Mouse (Mus musculus): ENCODE results near the gene Calcoco1. TPM values are rescaled to one million over a fixed set of nuclear protein-coding genes. Genes with fewer than 3 reads are reported as not detected.

Calcoco1 gene
- 40.3 and 43.3 TPM in 2 replicates for polyA plus RNA-seq (2015; fragmentation: Nextera tagmentation; extraction: Ambion mirVana)

DNA sequence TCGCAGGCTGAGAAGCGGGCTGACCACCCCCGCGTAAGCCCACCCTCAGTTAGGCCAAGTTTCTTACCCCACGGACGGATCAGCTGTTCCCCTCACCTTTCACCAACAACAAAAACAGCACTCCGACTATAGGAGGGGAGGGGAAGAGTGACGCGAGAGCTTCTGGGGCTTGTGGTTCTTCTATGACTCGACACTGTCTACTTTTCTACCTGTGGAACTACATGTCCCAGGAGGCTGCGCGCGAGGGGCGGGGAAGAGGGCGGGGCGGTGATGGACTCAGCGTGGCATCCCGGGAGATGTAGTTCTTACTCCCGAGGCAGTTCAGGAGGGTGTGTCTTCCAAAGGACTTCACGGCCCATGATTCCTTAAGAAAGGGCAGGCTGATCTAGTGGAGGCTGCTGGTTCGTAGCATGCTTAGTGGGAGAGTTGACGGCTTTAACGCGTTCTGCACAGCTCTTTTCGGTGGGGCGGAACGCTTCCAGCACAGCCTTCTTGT lies at the start of gene Calcoco1:
TSS of gene Calcoco1 (minus strand) at position 199 of the 496 bp plus-strand sequence.
- H3K9ac ChIP-seq: peak within 1 kb of the TSS; percentile 41
- H3K4me2 ChIP-seq: peak within 1 kb of the TSS; percentile 63
- H3K27ac ChIP-seq (replicated peaks): peak within 1 kb of the TSS; percentile 70
- peak within 1 kb of the TSS; percentile 59 for H3K4me3 ChIP-seq
- H3K27me3 ChIP-seq: no peaks in the 10 kb centered on the region
- peaks cover 16% of the 10 kb centered on the region for H3K36me3 ChIP-seq
- ATAC-seq (ENCODE audit: low FRiP score, low read depth): peak; percentile 99
- peaks cover 17% of the 10 kb centered on the region for H3K4me1 ChIP-seq (replicated peaks)
- WGBS: under 1% methylated on average over 27 of the region's 27 CpGs
- no peaks in the 10 kb centered on the region for H3K9me3 ChIP-seq

DNA sequence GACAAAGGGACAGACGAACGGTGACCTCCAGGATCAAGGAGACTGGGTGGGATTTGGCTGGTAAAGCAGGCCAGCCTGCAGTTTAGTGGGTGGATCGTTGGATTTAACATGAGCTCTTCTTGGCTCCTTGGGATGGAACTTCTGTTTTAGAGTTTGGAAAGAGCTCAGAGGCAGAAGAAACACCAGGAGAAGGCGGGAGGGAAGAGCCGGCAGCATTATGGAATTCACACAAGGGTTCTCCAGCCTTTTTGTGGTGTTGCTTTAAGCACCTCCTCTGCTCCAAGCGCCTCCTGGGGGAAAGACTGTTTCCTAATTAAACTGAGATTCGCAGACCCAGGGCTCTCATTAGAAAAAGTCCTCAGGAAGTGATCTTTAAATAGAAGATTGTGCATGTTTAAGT lies 48.9 kb upstream of the Calcoco1 start:
- Histone ChIP-seq H3K4me2 (no peak overlapping the region), H3K9ac (no peak overlapping the region), H3K4me3 (no peak overlapping the region), H3K27ac (replicated peaks) (no peak overlapping the region), H3K9me3 (no peaks in the 10 kb centered on the region), H3K27me3 (0 out of 2 replicates have a peak, but pooled peaks cover 3% of the 10 kb centered on the region), H3K36me3 (no peaks in the 10 kb centered on the region), H3K4me1 (replicated peaks) (no peaks in the 10 kb centered on the region)
- no peak for ATAC-seq (ENCODE audit: low FRiP score, low read depth)
- 55% methylated on average over 7 of the region's 7 CpGs for WGBS

DNA sequence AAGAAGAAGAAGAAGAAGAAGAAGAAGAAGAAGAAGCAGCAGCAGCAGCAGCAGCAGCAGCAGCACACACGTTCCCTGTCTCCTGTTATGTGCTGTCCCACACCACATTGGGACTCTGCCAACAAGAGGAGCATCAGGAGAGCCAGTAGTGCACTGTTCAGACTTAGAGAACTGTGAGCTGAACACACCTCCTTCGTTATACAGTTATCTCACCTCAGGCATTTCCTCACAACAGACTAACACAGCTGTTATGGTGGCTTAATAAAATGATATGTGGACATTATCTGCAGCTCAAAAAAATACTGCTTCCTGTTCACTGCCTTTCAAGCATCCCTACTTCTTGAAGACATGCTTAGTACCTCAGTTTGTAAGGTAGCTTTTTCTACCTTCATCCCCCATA lies 43.2 kb upstream of the Calcoco1 start:
- H3K9ac ChIP-seq: no peak overlapping the region

DNA sequence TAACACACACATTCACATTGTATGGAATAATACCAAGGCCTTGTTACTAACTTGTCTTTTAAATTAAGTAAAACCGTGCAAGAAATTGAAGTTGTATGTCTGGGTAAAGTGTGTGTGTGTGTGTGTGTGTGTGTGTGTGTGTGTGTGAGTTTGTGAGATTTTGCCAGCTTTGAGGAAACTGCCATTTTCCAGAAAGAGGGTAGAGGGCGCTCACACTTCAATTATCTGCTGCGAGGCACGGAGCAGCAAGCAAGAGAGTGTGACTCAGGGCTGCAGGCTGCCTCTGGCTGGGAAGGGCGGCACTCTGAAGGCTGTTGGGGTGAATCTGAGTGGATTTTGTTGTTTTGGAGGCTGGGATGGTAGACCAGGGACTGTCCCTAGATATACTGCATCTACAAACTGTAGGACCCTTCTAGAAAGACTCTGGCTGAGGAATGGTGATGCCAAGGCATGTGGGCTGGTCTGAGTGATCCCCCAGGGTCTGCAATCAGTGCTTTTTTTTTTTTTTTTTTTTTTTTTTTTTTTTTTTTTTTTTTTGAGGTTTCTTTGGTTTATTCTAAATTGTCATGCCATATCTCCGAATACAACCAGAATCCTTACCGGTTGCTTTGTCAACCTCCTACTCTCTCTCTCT lies 39.9 kb upstream of the Calcoco1 start:
- Histone ChIP-seq H3K36me3 (no peaks in the 10 kb centered on the region), H3K9ac (no peak overlapping the region), H3K27me3 (peaks cover 34% of the 10 kb centered on the region), H3K4me1 (replicated peaks) (0 out of 2 replicates have a peak, but pooled peaks cover 2% of the 10 kb centered on the region), H3K27ac (replicated peaks) (no peak overlapping the region), H3K4me2 (no peak overlapping the region), H3K9me3 (no peaks in the 10 kb centered on the region), H3K4me3 (no peak overlapping the region)
- WGBS: 10% methylated on average over 7 of the region's 7 CpGs
- ATAC-seq (ENCODE audit: low FRiP score, low read depth): peak; percentile 84

More for the DNA sequence above, 43.2 kb upstream of the Calcoco1 start:
- no peak overlapping the region for H3K4me3 ChIP-seq
- H3K27ac ChIP-seq (replicated peaks): no peak overlapping the region
- no peaks in the 10 kb centered on the region for H3K36me3 ChIP-seq
- no peak for ATAC-seq (ENCODE audit: low FRiP score, low read depth)
- WGBS: 50% methylated on average over 2 of the region's 2 CpGs
- H3K27me3 ChIP-seq: peaks cover 27% of the 10 kb centered on the region
- no peak overlapping the region for H3K4me2 ChIP-seq
- 0 out of 2 replicates have a peak, but pooled peaks cover 2% of the 10 kb centered on the region for H3K4me1 ChIP-seq (replicated peaks)
- no peaks in the 10 kb centered on the region for H3K9me3 ChIP-seq

DNA sequence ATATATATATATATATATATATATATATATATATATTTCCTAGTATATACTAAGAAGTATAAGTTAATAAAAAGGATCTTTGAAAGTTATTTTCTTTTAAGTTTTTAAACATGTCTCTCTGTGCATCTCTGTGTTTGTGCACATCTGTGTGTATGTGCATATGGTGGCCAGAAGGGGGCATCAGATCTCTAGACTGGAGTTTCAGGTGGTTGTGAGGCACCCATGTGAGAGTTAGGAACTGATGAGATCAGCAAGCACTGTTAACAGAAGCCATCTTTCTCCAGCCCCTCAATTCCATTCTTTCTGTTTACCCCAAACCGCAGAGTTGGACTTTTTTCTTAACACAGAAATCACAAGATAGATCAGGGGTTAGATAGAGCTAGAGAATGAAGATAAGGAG lies 35.7 kb upstream of the Calcoco1 start:
- Histone ChIP-seq H3K27ac (replicated peaks) (no peak overlapping the region), H3K4me2 (no peak overlapping the region), H3K4me3 (no peak overlapping the region), H3K4me1 (replicated peaks) (peaks cover 24% of the 10 kb centered on the region), H3K9ac (no peak overlapping the region), H3K9me3 (no peaks in the 10 kb centered on the region), H3K36me3 (no peaks in the 10 kb centered on the region), H3K27me3 (peaks cover 28% of the 10 kb centered on the region)
- no peak for ATAC-seq (ENCODE audit: low FRiP score, low read depth)
- 100% methylated on average over 1 of the region's 1 CpGs for WGBS

DNA sequence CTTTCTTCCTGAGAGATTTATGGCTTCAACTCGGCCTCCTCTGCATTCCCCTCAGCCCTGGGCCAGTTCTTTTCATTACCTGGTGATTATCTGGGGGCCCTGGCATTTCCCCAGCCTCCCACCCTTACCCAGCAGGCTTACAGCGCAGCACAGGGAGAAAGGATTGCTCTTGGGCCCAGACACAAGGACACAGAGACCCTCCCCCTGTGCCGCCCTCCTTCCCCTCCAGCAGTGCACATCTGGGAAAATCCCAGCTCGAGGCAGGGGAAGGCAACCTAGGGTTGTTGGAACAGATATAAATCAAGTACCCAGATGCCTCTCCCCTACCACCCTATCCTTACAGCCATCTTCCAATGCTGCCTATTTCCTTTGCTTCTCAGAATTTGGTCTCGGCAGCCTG lies 33.1 kb upstream of the Calcoco1 start:
- Histone ChIP-seq H3K27ac (replicated peaks) (peak overlapping the region; percentile 67), H3K27me3 (peaks cover 18% of the 10 kb centered on the region), H3K4me1 (replicated peaks) (peaks cover 26% of the 10 kb centered on the region), H3K9ac (no peak overlapping the region), H3K36me3 (no peaks in the 10 kb centered on the region), H3K4me3 (no peak overlapping the region), H3K9me3 (no peaks in the 10 kb centered on the region), H3K4me2 (no peak overlapping the region)
- peak; percentile 28; the same call in 1 of the 2 replicates for ATAC-seq (ENCODE audit: low FRiP score, low read depth)
- whole genome bisulfite sequencing: 39% methylated on average over 5 of the region's 5 CpGs

DNA sequence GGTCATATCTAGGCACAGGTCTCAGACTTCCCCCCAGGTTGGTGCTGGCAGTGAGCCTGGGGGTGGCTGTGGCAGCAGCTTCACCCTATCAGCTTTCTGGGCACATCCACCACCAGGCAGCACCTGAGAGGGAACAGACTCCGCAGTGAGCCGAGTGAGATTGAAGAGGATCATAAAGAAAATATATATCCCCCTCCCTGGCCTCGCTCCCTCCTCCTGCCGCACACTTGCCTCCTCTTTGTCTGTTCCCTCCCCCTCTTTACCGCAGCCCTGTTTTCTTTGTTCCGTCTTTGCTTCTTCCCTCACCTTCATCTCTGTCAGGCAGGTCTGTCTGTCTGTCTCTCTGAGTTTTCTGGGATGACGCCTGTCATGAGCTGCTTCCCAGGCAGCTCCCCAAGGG lies 32.4 kb upstream of the Calcoco1 start:
- WGBS: 43% methylated on average over 7 of the region's 7 CpGs
- Histone ChIP-seq H3K36me3 (no peaks in the 10 kb centered on the region), H3K4me1 (replicated peaks) (peaks cover 26% of the 10 kb centered on the region), H3K9me3 (no peaks in the 10 kb centered on the region), H3K4me2 (no peak overlapping the region), H3K4me3 (no peak overlapping the region), H3K27me3 (peaks cover 11% of the 10 kb centered on the region), H3K27ac (replicated peaks) (peak overlapping the region; percentile 67), H3K9ac (no peak overlapping the region)
- peak; percentile 58; the same call in 1 of the 2 replicates for ATAC-seq (ENCODE audit: low FRiP score, low read depth)

DNA sequence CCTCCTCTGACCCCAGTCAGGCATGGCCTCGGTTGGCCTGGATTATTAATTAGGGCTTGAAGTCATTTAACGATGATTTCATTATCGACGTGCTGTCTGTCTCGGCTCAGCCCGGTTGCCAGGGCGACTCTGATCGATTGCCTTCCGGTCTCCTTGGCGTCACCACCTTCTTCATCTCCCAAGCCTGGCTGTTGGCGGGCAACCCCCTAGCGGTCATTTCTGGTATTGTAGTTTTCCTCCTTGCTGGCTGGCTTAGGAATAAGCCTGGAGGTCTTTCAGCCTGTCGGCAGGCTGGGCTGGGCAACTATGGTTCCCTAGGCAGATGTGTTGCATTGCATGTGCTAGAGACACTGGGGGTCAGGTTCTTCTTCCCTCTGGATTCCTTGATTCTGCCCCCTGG lies 31.2 kb upstream of the Calcoco1 start:
- peak; percentile 43; the same call in 1 of the 2 replicates for ATAC-seq (ENCODE audit: low FRiP score, low read depth)
- H3K4me1 ChIP-seq (replicated peaks): peaks cover 26% of the 10 kb centered on the region
- H3K4me2 ChIP-seq: no peak overlapping the region
- H3K36me3 ChIP-seq: no peaks in the 10 kb centered on the region
- WGBS: 2% methylated on average over 13 of the region's 13 CpGs
- 0 out of 2 replicates have a peak overlapping the region, but pooled peaks have one; percentile 1 for H3K27ac ChIP-seq (replicated peaks)
- no peak overlapping the region for H3K9ac ChIP-seq
- H3K9me3 ChIP-seq: no peaks in the 10 kb centered on the region
- no peak overlapping the region for H3K4me3 ChIP-seq
- peaks cover 13% of the 10 kb centered on the region for H3K27me3 ChIP-seq

DNA sequence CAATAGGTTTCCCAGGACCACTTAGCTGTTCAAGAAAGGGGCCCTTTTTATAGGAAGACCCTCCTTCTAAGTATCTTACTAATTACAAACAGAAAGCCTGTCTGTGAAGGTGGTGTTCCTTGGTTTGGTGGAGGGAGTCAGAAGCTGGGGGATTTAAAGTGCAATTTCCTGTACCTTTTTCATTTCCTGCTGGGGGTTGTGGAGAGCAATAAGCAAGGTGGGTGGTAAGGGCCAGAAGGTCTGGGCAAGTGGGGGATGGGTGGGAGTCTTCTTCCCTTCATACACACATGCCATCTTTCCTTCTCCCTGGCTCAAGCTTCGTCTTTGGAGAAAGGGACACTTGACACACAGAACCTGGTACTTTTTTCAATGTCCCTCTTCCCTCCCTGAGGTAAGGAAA lies 30.2 kb upstream of the Calcoco1 start:
- no peaks in the 10 kb centered on the region for H3K9me3 ChIP-seq
- no peak overlapping the region for H3K9ac ChIP-seq
- H3K36me3 ChIP-seq: no peaks in the 10 kb centered on the region
- ATAC-seq (ENCODE audit: low FRiP score, low read depth): no peak
- no peak overlapping the region for H3K4me2 ChIP-seq
- no peak overlapping the region for H3K4me3 ChIP-seq
- H3K27me3 ChIP-seq: peaks cover 13% of the 10 kb centered on the region
- WGBS: 73% methylated on average over 1 of the region's 1 CpGs
- peaks cover 36% of the 10 kb centered on the region for H3K4me1 ChIP-seq (replicated peaks)
- H3K27ac ChIP-seq (replicated peaks): no peak overlapping the region

DNA sequence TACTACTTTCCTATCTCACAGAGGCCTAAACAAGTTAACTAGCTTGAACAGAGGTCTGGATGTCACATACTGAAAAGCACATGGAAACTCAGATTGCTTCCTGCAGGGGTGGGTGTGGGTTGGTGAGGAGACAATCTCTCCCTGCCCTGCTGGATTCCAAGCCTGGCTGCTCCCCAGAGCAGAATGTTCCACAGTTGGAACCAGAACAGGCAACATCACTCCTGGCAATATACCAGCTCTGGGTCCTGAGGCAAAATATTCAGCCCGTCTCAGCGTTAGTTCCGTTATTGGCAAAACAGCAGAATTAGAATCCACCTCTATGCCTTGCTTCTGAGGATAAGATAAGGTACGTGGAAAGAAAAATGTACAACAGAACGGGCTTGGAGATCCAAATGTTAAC lies 28.3 kb upstream of the Calcoco1 start:
- WGBS: 76% methylated on average over 5 of the region's 5 CpGs
- Histone ChIP-seq H3K36me3 (no peaks in the 10 kb centered on the region), H3K9me3 (no peaks in the 10 kb centered on the region), H3K4me1 (replicated peaks) (peaks cover 54% of the 10 kb centered on the region), H3K4me3 (no peak overlapping the region), H3K27me3 (peaks cover 11% of the 10 kb centered on the region), H3K9ac (no peak overlapping the region), H3K4me2 (no peak overlapping the region), H3K27ac (replicated peaks) (no peak overlapping the region)
- ATAC-seq (ENCODE audit: low FRiP score, low read depth): no peak

DNA sequence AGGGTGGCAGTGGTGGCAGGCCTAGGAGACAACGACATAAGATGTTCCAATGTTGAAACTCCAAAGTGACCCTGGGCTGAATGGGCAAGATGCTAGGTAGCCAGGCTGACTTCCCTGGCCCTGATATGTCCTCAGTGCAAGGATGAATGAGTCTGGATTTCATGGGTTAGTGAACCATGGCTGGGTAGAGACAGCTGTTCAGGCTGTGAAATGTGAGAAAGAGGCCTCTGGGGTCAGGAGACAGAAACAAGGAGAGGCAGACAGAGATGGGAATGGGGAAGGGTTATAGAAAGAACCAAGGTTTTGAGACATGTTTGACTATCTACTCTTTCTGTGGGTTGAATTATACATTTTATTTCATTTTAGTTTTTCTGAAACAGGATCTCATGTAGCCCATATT lies 27.1 kb upstream of the Calcoco1 start:
- no peak overlapping the region for H3K9ac ChIP-seq
- H3K27me3 ChIP-seq: peaks cover 6% of the 10 kb centered on the region
- no peak overlapping the region for H3K4me2 ChIP-seq
- no peak overlapping the region for H3K27ac ChIP-seq (replicated peaks)
- no peak overlapping the region for H3K4me3 ChIP-seq
- H3K9me3 ChIP-seq: no peaks in the 10 kb centered on the region
- ATAC-seq (ENCODE audit: low FRiP score, low read depth): no peak
- 66% methylated on average over 1 of the region's 1 CpGs for WGBS
- H3K36me3 ChIP-seq: no peaks in the 10 kb centered on the region
- H3K4me1 ChIP-seq (replicated peaks): peaks cover 55% of the 10 kb centered on the region

DNA sequence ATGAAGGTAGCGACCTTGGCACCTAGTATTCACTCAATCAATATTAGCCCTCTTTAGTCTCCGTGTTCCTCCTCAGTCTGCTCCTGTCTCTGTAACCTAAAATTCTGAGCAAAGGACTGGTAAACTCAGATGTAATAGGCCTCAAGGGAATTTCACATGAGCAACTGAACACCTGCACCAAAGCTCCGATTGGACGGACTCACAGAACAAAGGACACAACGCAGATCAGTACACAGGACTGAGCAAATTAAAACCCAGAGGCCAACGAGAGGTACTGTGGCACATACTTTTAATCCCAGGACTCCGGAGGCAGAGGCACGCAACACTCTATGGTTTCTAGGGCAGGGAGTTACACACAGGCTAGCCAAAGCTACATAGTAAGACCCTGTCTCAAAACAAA lies 25.9 kb upstream of the Calcoco1 start:
- Histone ChIP-seq H3K4me2 (peak overlapping the region; percentile 89), H3K27ac (replicated peaks) (peak overlapping the region; percentile 97), H3K9me3 (no peaks in the 10 kb centered on the region), H3K9ac (peak overlapping the region; percentile 53), H3K36me3 (no peaks in the 10 kb centered on the region), H3K27me3 (peaks cover 3% of the 10 kb centered on the region), H3K4me3 (no peak overlapping the region), H3K4me1 (replicated peaks) (peaks cover 57% of the 10 kb centered on the region)
- 18% methylated on average over 8 of the region's 8 CpGs for WGBS
- no peak for ATAC-seq (ENCODE audit: low FRiP score, low read depth)
